Mouse (Mus musculus) spleen, adult 12 weeks (tissue): Measurements from ENCODE around the gene Ubxn11.
A peak's percentile ranks its signal among the peaks of the same experiment; 100 is the strongest.

Source experiments
- DNase-seq: peaks from one replicate; pipeline ENCODE4 v3.0.0; 2022; ENCODE audit warnings: low spot score

Gene Ubxn11

GRCm38 (mm10) chr4:134118126-134118800, 15.9 kb downstream of the Ubxn11 start:
- DNase-seq = no peak

- DNase-seq = no peak
Observed at GRCm38 (mm10) chr4:134119042-134119441, 16.7 kb downstream of the Ubxn11 start.

DNA sequence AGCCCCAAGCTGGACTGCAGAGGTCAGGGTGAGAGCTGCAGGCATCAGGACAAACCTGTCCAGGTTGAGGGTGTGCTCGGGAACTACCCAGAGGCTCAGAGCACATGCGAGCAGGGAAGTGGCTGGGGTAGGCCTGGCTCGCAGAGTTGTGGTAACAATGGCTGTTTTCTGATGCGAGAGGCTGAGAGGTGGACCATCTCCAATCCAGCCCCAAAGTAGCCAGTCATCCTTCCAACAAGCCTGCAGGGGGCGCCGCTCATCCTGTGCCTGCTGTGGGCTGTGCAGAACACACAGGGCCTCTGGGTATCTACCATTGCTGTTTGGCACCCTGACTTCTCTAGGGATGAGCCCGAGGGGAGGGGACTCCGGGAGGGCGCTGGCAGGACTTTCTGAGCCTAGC, 17.3 kb downstream of the Ubxn11 start:
- DNase-seq = no peak

GRCm38 (mm10) chr4:134120192-134120805, 17.9 kb downstream of the Ubxn11 start:
- no peak for DNase-seq

DNA sequence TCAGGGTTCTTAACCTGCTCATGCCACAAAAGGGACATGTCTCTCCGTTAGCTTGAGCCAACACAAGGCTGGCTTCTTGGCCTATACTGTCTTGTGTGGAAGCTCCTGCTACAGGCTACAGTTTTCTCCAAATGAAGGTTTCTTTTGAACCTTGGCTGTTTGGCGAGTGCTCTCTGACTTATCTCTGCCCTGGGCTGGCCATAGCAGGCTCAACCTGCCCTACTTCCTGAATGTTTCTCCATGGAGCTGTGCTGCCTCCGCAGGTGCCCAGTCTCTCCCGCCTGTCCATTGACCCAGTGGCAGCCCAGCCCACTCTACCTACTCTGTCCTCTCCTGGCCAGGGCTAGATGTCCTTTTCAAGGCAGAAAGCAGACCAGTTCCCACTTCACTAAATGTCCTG, 18.5 kb downstream of the Ubxn11 start:
- DNase-seq = no peak

DNA sequence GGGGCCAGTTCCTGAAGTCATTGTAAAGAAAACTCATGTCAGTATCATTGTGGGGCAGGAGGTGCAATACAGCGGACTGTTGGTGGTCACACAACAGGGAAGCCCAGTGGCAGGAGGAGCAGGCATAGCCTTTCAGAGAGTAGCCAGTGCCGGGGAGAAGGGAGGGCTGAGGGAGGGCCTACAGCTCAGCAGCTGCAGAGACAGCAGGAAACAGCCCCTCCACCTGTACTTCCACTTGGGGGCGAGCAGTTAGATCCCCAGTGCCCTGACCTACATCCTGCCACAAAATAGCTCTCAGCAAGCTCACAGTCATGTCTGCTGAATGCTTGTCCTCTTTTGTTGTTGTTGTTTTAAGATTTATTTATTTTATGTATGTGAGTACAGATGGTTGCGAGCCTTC, 19.2 kb downstream of the Ubxn11 start:
- no peak for DNase-seq

DNA sequence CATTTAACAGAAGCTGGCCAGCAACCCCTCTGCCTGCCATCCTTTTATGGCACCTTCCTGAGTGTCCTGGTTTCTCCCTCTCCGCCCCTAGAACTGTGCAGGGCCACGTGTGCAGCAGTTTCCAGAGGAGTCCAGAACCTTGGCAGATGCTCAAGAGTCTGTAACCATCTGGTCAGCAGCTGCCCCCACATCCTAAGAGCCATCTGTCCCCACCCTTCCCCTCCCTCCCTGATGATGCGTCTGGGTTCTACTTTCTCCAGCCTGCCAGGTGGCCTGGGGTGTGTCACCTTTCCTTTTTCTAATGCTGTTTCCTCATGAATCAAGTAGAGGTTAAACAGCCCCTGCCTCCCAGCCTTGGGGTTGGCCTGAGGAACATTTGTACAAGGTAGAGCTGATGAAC, 19.9 kb downstream of the Ubxn11 start:
- DNase-seq = no peak

DNA sequence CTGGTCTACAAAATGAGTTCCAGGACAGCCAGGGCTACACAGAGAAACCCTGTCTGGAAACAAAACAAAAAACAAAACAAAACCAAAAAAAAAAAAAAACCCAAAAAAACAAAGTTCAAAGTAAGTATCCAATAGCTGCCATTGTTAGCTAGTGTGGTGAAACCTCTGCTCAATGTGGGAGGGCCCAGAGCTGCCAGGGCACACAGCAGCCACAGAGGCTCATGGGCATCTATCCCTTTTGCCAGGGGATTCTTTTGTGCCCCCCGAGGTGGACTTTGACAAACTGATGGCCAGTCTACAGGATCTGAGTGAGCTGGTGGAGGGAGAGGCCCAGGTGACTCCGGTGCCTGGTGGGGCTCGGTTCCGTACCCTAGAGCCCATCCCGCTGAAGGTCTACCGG, 20.8 kb downstream of the Ubxn11 start:
- no peak for DNase-seq

- no peak for DNase-seq
Observed at GRCm38 (mm10) chr4:134123680-134124551, 21.5 kb downstream of the Ubxn11 start.

- no peak for DNase-seq
Observed at GRCm38 (mm10) chr4:134125383-134126060, 23.2 kb downstream of the Ubxn11 start.

DNA sequence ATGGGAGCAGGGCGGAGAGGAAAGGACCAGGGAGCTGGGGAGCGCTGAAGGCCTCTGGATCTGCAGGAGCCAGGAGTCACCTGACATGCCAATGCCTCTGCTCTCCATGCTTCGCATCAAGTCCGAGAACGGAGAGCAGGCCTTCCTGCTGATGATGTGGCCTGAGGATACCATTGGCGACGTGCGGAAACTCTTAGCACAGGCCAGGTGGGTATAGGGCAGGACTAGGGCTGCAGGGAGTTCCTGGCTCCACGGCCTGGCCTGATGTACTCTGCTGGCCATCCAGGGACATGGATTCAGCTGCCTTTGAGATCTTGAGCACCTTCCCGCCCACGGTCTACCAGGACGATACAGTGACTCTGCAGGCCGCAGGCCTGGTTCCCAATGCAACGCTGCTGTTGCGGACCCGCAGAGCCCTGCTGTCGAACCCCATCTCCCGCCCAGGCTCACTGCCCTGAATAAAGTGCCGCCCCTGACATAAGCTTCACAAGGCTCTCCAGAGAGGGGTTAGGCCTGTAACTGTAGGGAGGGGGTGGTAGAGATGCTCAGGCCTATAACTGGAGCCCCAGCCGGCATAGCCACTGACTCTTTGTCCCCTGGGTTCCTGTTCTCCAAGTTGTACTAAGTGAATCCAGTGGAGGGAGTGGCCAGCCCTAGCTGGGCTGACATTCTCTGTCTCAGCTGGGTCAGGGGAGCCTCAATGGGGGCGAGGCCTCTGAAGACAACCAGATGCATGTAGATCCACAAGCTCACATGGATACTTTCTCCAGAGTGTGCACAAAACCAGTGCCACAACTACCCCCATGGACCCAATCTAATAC, 24.1 kb downstream of the Ubxn11 start:
- no peak for DNase-seq

- DNase-seq = no peak
Observed at GRCm38 (mm10) chr4:134127121-134127455, 24.7 kb downstream of the Ubxn11 start.

- no peak for DNase-seq
Observed at GRCm38 (mm10) chr4:134127793-134128192, 25.4 kb downstream of the Ubxn11 start.

DNA sequence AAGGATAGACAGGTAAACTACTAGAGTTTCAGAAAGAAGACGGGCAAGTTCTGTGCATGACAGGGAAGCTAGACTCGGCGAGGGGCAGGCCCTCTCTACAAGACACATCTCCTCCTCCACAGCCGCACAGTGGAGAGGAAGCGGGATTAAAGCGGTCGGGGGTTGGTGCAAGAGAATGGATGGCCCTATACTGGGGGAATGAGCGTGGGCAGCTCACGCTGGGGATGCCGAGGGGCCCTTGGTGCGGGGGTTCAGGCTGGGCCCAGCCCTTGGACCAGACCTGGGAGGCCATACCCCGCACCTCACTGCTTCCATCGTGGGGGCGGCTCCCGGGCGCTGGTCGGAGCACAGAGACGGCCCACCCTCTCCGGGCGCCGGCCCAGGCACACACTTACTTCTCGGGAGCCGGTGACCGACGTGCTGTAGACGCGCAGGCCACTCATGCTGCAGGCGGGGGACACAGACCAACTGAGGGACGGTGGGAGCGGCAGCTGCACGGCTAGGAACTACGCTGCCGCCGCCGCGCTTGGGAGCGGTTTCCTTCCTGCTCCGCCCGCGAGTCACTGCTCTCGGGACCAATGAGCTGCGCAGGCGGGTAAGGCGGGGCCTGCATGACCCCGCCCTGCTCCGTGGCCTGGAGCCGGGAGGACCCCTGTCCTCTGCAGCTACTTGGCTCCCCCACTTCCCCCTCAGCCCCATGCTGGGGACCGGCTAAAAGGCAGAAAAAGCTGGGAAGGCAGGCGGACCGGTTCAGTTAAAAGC, 26.0 kb downstream of the Ubxn11 start, which contains the start of gene Sh3bgrl3:
Gene Sh3bgrl3, minus strand, starts transcription at position 569 of the 762 bp plus-strand sequence.
- peak; percentile 72 for DNase-seq

DNA sequence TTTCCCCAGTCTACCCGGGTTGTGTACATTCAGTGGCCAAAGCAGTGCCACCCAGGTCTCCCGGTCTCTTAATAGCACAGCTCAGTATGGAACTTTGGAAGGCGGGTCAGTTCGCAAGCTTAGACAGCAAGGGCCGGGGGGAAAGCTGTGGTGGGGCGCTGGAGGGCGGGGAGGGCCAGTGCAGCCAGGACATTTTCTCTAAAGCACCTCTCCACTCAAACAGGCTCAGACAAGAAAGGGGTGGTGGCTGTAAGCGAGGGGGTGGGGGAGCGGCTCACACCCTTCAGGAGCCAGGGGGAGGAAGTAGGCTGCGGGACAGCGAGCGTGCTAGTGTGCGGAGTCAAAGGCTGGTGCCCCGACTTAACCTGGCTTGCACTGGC, 26.6 kb downstream of the Ubxn11 start:
- no peak for DNase-seq

GRCm38 (mm10) chr4:134129482-134129881, 27.1 kb downstream of the Ubxn11 start:
- DNase-seq = no peak

- no peak for DNase-seq
Observed at GRCm38 (mm10) chr4:134132117-134132516, 29.7 kb downstream of the Ubxn11 start.

DNA sequence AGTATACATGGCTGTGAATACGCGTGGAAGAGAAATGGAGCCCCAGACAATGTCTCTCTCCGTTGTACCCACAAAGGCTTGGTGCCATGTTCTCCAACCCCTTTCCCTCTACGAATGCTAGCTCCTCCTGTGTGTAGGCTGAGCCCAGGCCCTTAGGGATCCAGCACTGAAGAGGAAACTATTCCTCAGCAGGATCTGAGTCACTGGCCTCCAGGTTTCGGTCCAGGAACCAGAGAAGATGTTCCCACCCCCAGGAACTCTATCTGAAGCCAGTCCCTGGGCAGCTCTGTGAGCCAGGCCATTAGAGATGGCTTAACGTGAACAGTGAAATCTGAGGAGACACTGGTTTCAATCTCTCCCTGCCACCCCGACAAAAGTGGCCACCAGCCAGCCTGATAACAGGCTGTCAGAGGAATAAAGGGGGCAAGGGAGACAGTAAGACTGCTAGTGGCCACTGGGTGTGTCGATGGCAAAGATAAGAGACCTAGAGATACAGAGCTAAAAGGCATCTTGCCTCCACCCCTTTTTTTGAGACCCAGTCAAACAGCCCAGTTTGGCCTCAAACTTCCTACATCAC, 30.2 kb downstream of the Ubxn11 start:
- no peak for DNase-seq

GRCm38 (mm10) chr4:134136280-134136926, 34.0 kb downstream of the Ubxn11 start:
- no peak for DNase-seq

- no peak for DNase-seq
Observed at GRCm38 (mm10) chr4:134138857-134139256, 36.5 kb downstream of the Ubxn11 start.
